Mouse (Mus musculus) adrenal gland, adult (tissue): ENCODE measurements around the gene Sectm1b.

ENCODE experiments used
- DNase-seq, 2 experiments: peaks; one replicate each; pipeline ENCODE4 v3.0.0; 2022 to 2023; ENCODE audit warnings: low spot score in 1 of 2; ENCODE audit not compliant: inconsistent age in 2 of 2

Sectm1b gene

DNA sequence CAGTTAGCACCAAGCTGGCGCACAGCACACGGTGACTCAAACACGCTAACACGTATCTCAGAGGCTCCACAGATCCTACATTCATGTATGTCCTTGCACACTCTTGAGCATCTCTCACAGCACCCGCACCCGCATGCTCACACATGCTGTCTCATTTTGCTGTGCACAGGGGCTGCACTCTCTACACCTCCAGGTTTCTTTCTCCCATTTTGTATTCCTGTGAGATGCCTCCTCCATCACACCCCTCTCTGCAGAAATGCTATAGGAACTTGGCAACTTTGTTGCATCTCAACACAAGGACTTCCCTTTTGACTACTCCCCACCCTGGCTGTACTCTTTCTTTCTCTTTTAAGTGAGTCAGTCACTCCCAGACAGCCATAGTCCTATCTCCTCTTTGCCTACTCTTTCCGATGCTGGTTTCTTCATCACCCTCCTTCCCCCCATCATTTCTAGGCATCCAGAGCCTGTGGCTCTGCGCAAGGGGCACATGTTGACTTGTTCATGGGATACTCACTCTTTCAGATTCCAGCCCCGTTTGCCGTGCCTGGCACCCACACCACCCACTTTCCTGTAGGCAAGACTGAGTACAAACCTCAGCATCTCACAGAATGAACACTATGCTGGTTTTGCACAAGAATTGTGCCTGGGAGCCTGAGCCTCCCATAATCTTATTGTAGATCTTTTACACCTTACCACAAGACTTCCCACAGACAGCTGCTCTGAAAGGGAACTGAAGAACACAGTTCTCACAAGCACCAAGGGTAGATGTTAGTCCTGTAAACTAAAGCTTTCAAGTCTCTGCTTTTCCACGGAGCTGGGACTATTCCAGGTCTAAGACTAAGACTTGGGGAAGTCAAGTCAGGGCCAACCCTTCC lies 24.8 kb downstream of the Sectm1b start:
- no peak for DNase-seq

DNA sequence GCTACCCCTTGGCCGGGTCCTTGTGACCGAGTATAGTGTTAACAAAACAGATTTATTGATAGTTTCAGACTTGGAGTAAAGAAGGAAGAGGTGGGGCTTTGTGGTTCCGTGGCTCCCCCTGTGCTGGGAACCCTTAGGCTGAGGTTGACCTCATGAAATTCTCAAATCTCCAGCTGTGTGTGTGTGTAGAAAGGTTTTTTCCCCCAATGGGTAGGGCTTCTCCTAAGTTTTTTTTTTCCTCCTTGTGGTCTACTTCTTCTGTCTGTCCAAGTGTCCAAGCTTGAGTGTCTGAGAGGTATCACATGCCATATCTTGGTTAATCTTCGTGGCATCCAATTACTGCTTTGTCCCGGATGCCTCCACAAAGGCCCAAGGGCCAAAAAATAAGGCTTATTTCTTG lies 30.3 kb downstream of the Sectm1b start:
- no peak for DNase-seq

DNA sequence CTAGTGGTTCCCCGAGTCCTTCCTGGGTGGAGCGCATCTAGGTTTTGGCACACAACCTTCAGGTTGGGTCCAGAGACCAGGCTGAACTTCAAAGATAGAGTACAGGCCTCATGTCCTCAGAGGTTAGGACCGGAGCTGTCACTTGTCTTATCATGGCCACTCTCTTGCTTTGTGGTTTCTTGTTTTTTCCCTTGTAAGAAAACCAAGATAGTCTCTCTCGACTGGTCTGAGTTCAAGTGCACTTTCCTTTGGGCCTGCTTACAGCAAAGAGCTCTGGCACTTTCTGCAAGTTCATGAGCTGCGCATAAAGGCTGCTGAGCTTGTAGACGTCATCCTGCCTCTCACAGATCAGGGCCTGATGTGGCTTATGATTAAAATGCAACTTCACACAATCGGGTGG lies 36.1 kb downstream of the Sectm1b start:
- DNase-seq, result no peak

DNA sequence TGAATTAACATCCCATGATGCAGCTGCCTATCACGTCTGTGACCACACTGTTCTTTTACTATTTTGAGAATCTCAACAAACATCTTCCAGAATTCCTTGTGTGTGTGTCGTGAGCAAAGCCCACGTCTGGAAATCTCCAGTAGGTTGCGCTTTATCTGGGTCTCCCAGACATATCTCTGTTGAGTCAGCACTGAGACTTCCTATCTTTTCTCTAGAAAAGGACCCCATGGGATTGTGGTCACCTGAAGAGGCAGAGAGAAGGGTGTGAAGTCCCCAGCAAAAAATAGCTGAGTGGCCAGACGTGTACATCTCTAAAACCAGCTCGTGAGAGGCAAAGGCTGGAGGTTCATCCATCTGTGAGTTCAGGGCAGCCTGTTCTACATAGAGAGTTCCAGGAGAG lies 39.2 kb downstream of the Sectm1b start:
- no peak for DNase-seq

DNA sequence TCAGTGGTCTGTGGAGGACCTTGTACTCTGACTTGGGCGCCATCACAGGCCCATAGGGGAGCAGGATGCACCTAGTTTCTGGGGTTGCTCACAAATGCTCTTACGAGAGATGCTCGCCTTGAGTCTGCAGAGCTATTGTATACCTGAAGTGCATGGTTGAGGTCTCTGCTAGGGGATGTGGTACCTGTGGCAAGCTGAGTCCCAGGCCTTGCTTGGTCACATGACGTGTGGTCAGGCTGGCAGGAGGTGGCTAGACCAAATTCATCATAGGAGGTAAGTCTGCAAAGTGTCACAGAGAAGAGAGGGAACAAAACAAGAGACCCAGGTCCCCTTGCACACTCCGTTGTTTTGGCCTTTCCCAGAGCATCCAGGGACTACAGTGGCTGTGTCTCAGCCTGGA lies 43.9 kb downstream of the Sectm1b start:
- no peak for DNase-seq

DNA sequence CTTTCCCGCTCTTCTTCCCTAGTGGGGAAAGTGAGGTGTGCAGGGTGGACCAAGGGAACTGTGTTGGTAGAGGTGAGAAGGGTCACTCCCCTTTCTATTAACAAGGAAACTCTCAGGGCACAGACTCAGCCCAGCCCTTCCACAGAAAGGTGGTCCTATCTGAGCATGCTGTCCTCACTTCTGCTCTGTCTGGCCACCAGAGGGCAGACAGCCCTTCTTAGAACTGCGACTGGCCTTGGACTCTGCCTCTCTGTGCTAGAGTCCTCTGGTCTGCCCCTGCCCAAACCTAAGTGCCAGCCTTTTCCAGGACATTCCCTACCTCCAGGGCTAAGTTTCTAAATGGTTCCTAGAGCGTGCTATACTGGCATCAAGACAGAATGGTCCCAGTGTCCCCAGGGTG lies 45.7 kb downstream of the Sectm1b start:
- DNase-seq, result peak; percentile 78 to 84

DNA sequence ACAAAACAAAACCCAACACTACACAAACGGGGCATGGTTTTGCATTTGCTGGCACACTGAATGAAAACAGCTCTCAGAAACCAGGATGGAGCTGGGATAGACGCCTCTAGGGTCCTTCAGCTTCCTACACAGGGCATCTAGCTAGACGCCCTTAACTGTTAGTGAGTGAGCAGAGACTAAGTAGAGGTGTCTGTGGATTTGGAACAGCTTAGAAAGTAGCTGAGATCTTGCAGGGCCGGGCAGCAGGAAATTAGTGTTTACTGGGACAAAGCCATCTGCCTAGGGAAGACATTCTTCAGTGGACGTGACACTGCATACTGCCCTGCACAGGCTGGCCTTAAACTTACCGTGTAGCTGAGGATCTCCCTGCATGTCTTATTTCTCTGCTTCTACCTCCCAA lies 47.9 kb downstream of the Sectm1b start:
- DNase-seq, result no peak

DNA sequence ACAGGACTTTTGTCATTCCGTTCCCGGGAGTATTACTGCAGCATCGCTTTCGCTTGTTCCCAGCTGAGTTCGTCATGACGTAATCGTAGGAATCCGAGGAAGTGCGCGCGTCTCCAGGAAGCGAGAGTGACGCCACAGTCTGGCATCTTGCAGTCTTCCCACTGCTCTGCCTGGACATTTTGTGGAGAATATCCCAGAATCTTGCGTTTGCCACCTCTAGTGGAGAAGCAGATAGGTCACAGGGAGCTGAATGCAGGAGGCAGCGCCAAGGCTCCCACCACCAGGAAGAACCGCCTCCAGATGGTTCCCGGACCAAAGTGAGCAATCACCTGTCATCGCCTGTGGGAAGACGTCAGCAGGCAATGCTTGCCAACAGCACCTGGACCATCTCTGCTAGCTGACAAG lies 48.5 kb downstream of the Sectm1b start:
- DNase-seq, result peak; percentile 7 to 55

DNA sequence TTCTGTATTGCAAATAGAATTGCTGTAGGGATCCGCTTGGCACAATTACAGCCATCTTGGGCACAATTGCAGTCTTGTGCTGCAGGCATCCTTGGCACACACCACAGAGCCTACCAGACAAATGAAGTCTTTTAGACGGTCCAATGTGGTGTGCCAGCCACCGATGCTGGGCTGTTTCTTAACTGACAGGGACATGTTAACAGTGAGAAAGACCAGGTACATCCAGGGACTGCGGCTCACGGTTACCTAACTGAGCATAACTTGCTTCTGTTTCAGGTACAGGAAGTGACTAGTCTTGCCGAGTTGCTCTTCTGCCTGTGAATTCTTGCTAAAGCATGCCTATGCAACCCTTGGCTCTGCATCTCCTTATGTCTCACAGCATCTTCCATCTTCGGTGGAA lies 49.7 kb downstream of the Sectm1b start:
- DNase-seq, result no peak

DNA sequence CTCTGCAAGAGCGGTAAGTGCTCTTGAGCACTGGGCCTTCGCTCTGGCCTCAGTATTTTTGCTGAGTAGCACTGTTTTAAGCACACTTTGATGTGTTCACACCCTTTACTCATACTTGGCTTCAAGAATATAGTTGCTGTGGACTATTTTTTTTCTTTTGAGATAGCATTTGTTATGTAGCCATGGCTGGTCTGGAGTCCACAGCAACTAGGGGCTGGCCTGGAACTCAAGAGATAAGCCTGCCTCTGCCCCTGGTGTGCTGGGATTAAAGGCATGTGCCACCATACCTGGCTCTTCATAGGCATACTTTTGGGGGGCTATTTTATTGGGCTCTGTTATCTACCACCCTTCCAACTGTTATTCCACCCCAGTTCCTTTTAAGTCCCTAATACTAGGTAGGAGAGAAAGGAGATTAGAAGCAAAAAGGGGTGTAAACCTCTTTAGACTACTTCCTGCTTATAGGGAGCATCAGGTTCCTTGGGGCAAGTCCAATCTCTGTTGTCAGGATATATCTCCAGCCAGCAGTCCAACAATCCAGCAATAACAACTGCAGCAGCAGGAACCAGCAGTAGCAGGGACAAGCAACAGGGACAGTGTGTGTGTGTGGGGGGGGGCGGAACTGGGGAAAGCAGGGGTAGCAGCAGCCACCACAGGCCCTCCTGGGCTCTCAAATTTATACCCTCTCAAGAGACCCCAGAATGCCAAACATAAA lies 53.2 kb downstream of the Sectm1b start:
- no peak for DNase-seq

DNA sequence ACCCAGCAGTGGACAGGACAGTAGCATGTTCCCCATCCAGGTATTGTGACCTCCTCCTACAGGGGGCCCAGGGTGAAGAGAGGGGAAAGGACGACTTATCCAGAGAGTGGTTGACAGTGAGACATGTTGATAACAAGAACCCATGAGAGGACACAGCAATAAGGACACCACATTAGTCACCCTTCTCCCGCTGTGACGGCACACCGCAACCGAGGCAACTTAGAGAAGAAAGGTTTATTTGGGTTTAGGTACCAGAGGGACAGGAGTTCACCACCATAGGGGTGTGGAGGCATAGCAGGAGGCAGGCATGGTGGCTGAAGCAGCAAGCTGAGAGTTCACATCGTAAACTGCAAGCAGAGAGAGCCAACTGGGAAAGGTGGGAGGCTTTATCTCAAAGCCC lies 57.2 kb downstream of the Sectm1b start:
- DNase-seq, result no peak

DNA sequence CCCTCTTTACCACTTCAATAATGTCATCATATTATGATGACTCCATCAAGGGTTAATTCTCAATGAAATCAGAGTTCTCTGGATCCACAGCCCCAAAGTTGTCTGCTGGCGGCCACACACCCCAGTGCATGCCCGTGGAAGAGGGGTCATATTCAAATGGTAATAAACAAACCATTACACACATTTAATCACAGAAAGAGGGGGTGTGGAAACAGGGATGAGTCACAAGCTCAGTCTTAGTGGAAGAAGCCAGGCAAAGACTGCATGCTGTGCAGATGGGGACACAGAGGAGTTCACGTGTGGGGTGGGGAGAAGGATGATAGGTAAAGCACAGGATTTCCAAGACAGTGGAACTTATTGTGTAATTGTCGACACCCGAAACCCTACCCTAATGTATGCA lies 59.1 kb downstream of the Sectm1b start:
- DNase-seq, result peak in 1 of 2 experiments; percentile 53
